Mouse (Mus musculus): ENCODE data around the gene Nek8.

Gene Nek8

GRCm38 (mm10) chr11:78146168-78146567 lies 30.3 kb downstream of the Nek8 start:
- TF ChIP-seq GATA4 (IDR thresholded peaks at IDR 0.05; ENCODE audit: insufficient replicate concordance, low read length), result no peak

GRCm38 (mm10) chr11:78143520-78143919 lies 33.0 kb downstream of the Nek8 start:
- no peak for TF ChIP-seq GATA4 (IDR thresholded peaks at IDR 0.05; ENCODE audit: insufficient replicate concordance, low read length)

DNA sequence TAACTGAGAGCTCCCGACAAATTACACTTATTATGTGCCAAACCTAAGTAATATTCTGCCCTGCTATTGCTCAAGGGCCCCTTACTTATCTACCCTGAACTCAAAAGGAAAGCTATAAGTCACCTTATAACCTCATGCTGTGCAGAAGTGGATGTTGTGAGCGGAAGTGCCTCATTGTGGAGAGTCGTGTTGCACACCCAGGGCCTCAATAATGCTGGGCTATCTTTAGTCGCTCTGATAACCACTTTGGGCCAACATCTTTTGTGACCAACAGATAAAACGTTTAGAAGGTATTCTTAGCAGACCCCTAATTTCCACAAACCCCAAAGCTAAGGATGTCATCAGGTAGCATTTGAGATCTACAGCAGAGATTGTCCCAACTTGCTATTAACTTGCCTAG lies 35.8 kb downstream of the Nek8 start:
- TF ChIP-seq GATA4 (IDR thresholded peaks at IDR 0.05; ENCODE audit: insufficient replicate concordance, low read length), result peak; percentile 24; the same call in 1 of the 2 replicates

GRCm38 (mm10) chr11:78138023-78138422 lies 38.5 kb downstream of the Nek8 start:
- 0 out of 2 replicates have a peak, but pooled peaks have one; percentile 21 for TF ChIP-seq GATA4 (IDR thresholded peaks at IDR 0.05; ENCODE audit: insufficient replicate concordance, low read length)

DNA sequence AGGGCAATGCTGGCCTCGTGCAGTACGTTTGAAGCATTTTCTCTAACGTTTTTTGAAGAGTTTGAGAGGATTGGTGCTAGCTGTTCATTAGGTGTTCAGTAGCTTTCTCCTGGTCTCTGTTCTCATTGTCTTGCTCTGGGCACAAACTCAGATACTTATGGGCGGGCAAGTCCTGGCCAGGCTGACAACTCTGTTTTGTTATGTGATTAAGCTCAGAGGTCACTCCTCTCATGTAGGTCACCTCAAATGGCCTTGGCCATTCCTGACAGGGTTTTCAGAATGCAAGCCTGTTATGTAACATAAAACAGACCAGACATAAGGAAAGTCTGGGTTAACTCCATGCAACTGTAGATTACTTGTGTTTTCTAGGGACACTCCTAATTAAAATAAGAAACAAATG lies 38.9 kb downstream of the Nek8 start:
- no peak for TF ChIP-seq GATA4 (IDR thresholded peaks at IDR 0.05; ENCODE audit: insufficient replicate concordance, low read length)

GRCm38 (mm10) chr11:78136132-78136531 lies 40.3 kb downstream of the Nek8 start:
- no peak for TF ChIP-seq GATA4 (IDR thresholded peaks at IDR 0.05; ENCODE audit: insufficient replicate concordance, low read length)

DNA sequence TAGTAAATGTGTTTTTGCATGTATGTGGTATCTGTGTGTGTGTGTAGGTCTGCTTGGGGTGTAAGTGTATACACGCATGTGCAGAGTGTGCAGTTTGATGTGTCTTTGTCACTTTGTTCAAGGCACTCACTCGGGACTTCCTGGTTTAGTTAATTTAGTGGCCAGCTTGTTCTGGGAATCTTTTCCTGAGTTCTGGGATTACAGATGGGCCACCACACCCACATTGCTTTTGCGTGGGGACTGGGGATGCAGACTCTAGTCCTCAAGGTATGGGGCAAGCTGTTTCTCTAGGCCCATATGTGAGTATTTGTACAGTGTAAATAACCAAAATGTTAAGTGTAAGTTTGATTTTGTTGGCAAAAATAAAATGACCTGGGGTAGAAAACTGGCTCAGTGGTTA lies 42.1 kb downstream of the Nek8 start:
- no peak for TF ChIP-seq GATA4 (IDR thresholded peaks at IDR 0.05; ENCODE audit: insufficient replicate concordance, low read length)

DNA sequence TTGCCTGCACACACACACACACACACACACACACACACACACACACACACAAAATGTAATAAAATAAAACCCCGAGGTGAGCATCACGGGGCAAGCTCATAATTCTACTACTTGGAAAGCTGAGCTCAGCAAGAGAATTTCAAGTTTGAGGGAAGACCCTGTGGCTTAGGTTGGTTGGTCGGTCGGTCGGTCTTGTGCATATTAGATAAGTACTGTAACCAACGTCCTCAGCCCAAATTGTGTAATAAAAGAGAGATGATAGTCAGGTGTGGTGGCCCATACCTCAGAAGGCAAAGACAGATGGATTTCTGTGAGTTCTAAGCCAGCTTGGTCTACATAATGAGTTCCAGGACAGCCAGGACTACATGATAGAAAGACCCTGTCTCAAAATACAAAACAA lies 42.6 kb downstream of the Nek8 start:
- TF ChIP-seq GATA4 (IDR thresholded peaks at IDR 0.05; ENCODE audit: insufficient replicate concordance, low read length), result no peak

DNA sequence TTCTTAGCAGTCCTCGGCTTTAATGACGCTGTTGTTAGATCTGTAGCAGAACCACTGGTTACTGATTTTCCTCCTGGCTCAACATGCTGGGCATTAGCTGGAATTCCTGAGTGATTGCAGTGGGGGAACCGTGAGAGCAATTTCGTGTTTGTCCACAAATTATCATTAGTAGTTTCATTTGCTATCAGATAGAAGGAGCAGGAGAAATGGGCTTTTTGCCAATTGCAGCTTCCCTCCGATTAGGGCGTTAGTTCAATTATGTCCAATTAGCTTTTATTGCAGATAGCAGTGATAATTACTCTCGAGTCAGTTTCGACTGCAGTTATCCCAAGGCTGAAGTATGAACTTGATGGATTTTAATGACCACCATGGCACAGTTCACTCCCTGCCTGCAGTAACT lies 47.0 kb downstream of the Nek8 start:
- no peak for TF ChIP-seq GATA4 (IDR thresholded peaks at IDR 0.05; ENCODE audit: insufficient replicate concordance, low read length)

DNA sequence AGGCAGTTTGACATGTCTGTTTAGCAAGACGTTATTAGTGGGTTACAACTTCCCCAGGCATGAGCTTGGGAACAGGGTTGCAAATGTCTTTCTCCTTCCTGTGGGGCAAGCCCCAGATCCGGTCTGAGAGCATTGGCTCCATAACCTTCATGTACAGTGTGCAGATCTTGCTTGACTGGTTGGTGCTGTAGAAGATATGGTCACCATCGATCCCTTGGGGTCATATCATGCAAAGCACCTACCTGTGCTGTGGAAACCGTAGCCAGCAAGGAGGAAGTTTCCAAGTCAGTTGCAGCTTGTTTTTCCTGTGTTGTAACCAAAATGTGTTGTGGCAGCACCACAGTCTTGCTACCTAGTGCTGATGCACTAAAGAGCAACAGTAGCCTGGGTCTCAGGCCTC lies 49.7 kb downstream of the Nek8 start:
- no peak for TF ChIP-seq GATA4 (IDR thresholded peaks at IDR 0.05; ENCODE audit: insufficient replicate concordance, low read length)

GRCm38 (mm10) chr11:78125691-78126090 lies 50.8 kb downstream of the Nek8 start:
- TF ChIP-seq GATA4 (IDR thresholded peaks at IDR 0.05; ENCODE audit: insufficient replicate concordance, low read length), result no peak

DNA sequence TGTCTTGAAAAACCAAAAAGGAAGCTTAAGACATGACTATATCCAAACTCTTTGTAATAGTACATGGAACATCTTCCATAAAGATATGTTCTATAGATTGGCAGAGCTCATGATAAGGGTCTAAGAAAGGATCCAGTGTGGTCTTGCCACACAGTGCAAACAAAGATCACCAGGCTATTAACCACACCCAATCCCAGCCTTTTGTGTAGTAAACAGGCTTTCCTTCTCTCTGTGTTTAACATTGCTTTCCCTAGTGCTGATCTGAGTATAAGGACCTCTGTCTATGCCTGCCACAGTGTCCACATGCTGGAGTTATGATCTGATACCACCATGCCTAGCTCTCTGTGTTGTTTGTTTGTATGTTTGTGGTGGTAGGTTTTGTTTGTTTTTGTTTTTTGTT lies 52.7 kb downstream of the Nek8 start:
- TF ChIP-seq GATA4 (IDR thresholded peaks at IDR 0.05; ENCODE audit: insufficient replicate concordance, low read length), result no peak

DNA sequence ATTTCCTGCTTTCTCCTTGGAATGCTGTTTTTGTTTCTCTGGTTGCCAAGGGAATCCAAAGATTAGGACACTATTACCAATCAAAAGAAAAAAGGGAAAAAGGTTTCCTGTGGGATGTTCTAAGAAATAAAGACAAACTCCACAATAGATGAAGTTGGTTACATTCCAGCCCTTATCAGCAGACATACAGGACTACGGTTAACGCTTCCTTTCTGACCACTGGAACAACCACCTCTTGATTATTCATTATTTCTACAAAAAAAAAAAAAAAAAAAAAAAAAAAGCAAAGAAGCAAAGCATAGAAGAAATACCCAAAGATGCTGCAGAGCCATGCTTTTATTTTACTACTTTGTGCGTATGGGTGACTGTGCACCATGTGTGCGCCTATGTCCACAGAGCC lies 53.7 kb downstream of the Nek8 start:
- peak; percentile 73; the same call in 1 of the 2 replicates for TF ChIP-seq GATA4 (IDR thresholded peaks at IDR 0.05; ENCODE audit: insufficient replicate concordance, low read length)

- no peak for TF ChIP-seq GATA4 (IDR thresholded peaks at IDR 0.05; ENCODE audit: insufficient replicate concordance, low read length)
These were observed 55.3 kb downstream of the Nek8 start for GRCm38 (mm10) chr11:78121176-78121575.

GRCm38 (mm10) chr11:78119898-78120297 lies 56.6 kb downstream of the Nek8 start:
- no peak for TF ChIP-seq GATA4 (IDR thresholded peaks at IDR 0.05; ENCODE audit: insufficient replicate concordance, low read length)

DNA sequence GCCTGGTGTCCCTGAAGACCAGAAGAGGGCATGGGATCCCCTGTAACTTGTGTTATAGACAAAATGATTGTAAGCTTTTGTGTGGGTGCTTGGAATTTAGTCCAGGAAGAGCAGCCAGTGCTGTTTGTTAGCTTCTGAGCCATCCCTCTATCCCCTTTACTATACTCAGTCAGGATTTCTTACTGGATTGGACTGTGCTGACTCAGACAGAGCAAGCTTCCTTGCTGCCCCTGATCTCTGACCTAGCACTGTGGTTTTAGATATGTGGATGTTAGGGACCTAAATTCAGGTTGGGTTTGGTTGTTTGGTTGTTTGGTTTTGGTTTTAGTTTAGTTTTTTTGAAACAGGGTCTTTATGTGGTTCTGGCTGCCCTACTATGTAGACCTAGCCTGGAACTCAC lies 58.0 kb downstream of the Nek8 start:
- no peak for TF ChIP-seq GATA4 (IDR thresholded peaks at IDR 0.05; ENCODE audit: insufficient replicate concordance, low read length)

DNA sequence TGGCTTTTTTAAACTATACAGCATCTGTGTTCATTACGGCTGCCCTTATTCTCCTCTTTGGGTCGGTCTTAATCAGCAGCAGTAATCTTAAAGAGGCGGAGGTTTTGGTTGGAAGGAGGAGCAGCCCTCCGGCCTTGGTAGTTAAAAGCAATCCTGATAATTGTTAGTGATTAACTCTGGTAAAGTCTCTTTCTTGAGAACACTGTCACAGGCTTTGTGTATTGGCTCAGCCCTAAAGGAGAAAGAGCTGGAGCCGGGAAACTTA lies 60.4 kb downstream of the Nek8 start:
- TF ChIP-seq GATA4 (IDR thresholded peaks at IDR 0.05; ENCODE audit: insufficient replicate concordance, low read length), result no peak
